Comparison of ENCODE assay signal across 1 mouse cellular context in the genomic region with DNA sequence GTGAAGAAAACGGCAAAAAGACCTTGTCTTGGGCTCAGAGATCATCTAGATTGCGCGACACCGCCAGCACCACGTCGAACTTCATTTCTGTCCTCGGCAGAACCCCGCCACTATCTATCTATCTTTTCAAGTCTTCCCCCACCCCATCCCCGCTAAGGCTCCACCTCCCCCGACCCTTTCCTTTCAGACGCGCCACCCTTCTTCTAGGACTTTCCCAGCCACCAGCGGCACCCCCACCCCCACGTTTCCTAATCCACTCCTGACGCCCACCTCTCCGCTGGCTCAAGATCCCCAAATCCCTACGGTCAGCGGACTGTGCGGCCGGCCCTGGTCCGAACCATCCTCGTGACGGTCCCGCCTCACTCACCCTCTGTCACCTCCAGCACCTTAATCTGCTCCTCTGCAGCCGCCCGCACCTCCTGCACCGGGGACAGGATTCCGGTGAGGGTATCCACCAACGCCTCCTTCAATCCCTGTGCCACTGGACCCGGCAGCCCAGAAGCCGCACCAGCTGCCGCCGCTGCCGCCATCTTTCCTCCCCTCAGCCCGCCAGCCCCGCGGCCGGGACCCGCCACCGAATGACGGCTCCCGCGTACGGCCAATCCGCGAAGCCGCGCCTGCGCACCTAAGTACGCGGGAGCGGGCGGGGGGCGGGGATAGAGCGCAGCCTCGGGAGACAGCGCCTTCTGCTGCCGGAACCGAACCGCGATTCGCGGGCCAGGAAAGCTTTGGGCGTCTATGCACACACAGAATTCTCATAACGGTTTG.
A peak's percentile ranks its signal among the peaks of the same experiment; 100 is the strongest.
TF ChIP-seq lines count a peak whose summit lies in the region.

A gene (minus strand): TSS at position 599 of the 768 bp plus-strand sequence.

TF ChIP-seq in CH12.LX, 34 proteins besides CTCF, POLR2A, EP300 and RAD21 (continued from another document):
- no peak for TF ChIP-seq MAFK (IDR thresholded peaks at IDR 0.05; ENCODE audit: insufficient replicate concordance, low read length)
- peak; percentile 83 for TF ChIP-seq NELFE (IDR thresholded peaks at IDR 0.05; ENCODE audit: low read depth, low read length)
- no peak for TF ChIP-seq USF2 (conservative IDR thresholded peaks at IDR 0.05; ENCODE audit: low read depth, low read length)
- no peak; the same call in 1 of the 2 replicates for TF ChIP-seq MYC (IDR thresholded peaks at IDR 0.05; ENCODE audit: low read depth, low read length)
- no peak; the same call in 1 of the 2 replicates for TF ChIP-seq ETS1 (conservative IDR thresholded peaks at IDR 0.05; ENCODE audit: low read depth, low read length)
- TF ChIP-seq TCF12 (IDR thresholded peaks at IDR 0.05; ENCODE audit: low read depth, low read length): peak; percentile 82
- peak; percentile 54 for TF ChIP-seq SIN3A (IDR thresholded peaks at IDR 0.05; ENCODE audit: low read length)
- peak; percentile 95 for TF ChIP-seq NRF1 (IDR thresholded peaks at IDR 0.05; ENCODE audit: low read depth, low read length)
- TF ChIP-seq POLR2AphosphoS2 (IDR thresholded peaks at IDR 0.05; ENCODE audit: low read depth, low read length): no peak
- TF ChIP-seq CHD1 (IDR thresholded peaks at IDR 0.05; ENCODE audit: low read depth, low read length): no peak
- TF ChIP-seq ZNF384 (IDR thresholded peaks at IDR 0.05; ENCODE audit: low read depth, low read length): no peak
- TF ChIP-seq CHD2 (IDR thresholded peaks at IDR 0.05; ENCODE audit: low read length): 0 out of 2 replicates have a peak, but pooled peaks have one; percentile 17
- TF ChIP-seq KAT2A (IDR thresholded peaks at IDR 0.05; ENCODE audit: insufficient replicate concordance, low read length): peak; percentile 78; the same call in 1 of the 2 replicates
- peak; percentile 81 for TF ChIP-seq IRF4 (IDR thresholded peaks at IDR 0.05; ENCODE audit: low read depth, low read length)
- TF ChIP-seq ELF1 (IDR thresholded peaks at IDR 0.05; ENCODE audit: low read depth, low read length): peak; percentile 65
- peak; percentile 72 for TF ChIP-seq MEF2A (IDR thresholded peaks at IDR 0.05; ENCODE audit: borderline replicate concordance, low read depth, low read length)
- peak; percentile 46 for TF ChIP-seq SMC3 (IDR thresholded peaks at IDR 0.05; ENCODE audit: low read depth, low read length)
- TF ChIP-seq ZKSCAN1 (IDR thresholded peaks at IDR 0.05; ENCODE audit: borderline replicate concordance, low read depth, low read length): no peak
- no peak for TF ChIP-seq ZC3H11A (IDR thresholded peaks at IDR 0.05; ENCODE audit: low read depth, low read length)
- TF ChIP-seq GABPA (IDR thresholded peaks at IDR 0.05; ENCODE audit: insufficient replicate concordance, low read depth, low read length): no peak
- no peak for TF ChIP-seq BHLHE40 (IDR thresholded peaks at IDR 0.05; ENCODE audit: low read depth, low read length)
- TF ChIP-seq PAX5 (IDR thresholded peaks at IDR 0.05; ENCODE audit: low read length): no peak
TF ChIP-seq in CH12.LX: peak in this region for 16.
